Mouse (Mus musculus) bone marrow, adult 2 months (tissue): ENCODE results near the gene Hddc3.

Experiments
- CTCF ChIP-seq: fragments of 200-500 bp; IDR thresholded peaks from 2 replicates; pipeline ENCODE4 v1.5.1; 2011; ENCODE audit warnings: low read length, control low read depth; ENCODE audit not compliant: control insufficient read depth, insufficient read depth
- POLR2A ChIP-seq: fragments of 200-500 bp; IDR thresholded peaks from 2 replicates; pipeline ENCODE4 v1.6.1; 2011; ENCODE audit warnings: low read depth, mild to moderate bottlenecking, control low read depth, low read length, borderline replicate concordance; ENCODE audit not compliant: control insufficient read depth

GRCm38 (mm10) chr7:80326076-80326475, 16.8 kb upstream of the Hddc3 start:
- TF ChIP-seq POLR2A (no peak), CTCF (no peak)
